Mouse (Mus musculus) liver, adult 2 months (tissue): Measurements from ENCODE around the gene Unc5b. TPM values are rescaled to one million over a fixed set of nuclear protein-coding genes. Genes with fewer than 3 reads are reported as not detected.

Experiments used
- DNase-seq: peaks from one replicate; pipeline ENCODE4 v3.0.0-alpha.2; 2011; ENCODE audit warnings: low read depth, low spot score; ENCODE audit errors: extremely low read depth
- H3K27ac ChIP-seq: fragments of 200-500 bp; replicated peaks from 2 replicates; pipeline ENCODE4 v1.5.1; 2012; ENCODE audit warnings: low read depth, mild to moderate bottlenecking, control low read depth, inconsistent platforms, low read length; ENCODE audit not compliant: insufficient read depth
- H3K27me3 ChIP-seq: fragments of 200-500 bp; 2 replicates; pipeline ENCODE4 v1.6.1; 2012; ENCODE audit warnings: mild to moderate bottlenecking, moderate library complexity, low read length, inconsistent platforms; ENCODE audit not compliant: control insufficient read depth, insufficient read depth
- H3K36me3 ChIP-seq: fragments of 200-500 bp; 2 replicates; pipeline ENCODE4 v1.6.1; 2012; ENCODE audit warnings: low read length, inconsistent platforms; ENCODE audit not compliant: control insufficient read depth, insufficient read depth
- H3K4me1 ChIP-seq: fragments of 200-500 bp; 2 replicates; pipeline ENCODE4 v1.6.1; 2011; ENCODE audit warnings: low read length; ENCODE audit not compliant: control insufficient read depth, insufficient read depth
- H3K4me3 ChIP-seq: fragments of 200-500 bp; 2 replicates; pipeline ENCODE4 v1.5.1; 2011; ENCODE audit warnings: low read depth, mild to moderate bottlenecking, control low read depth, low read length, moderate library complexity; ENCODE audit not compliant: insufficient read depth
- H3K79me2 ChIP-seq: fragments of 200-500 bp; 2 replicates; pipeline ENCODE4 v1.6.1; 2012; ENCODE audit warnings: inconsistent platforms, mild to moderate bottlenecking, low read length, moderate library complexity; ENCODE audit not compliant: control insufficient read depth, insufficient read depth
- H3K9ac ChIP-seq: fragments of 200-500 bp; 2 replicates; pipeline ENCODE4 v1.6.1; 2012; ENCODE audit warnings: low read depth, mild to moderate bottlenecking, control low read depth, inconsistent platforms, low read length
- CTCF ChIP-seq: fragments of 200-500 bp; IDR thresholded peaks from 2 replicates; pipeline ENCODE4 v1.5.1; 2011; ENCODE audit warnings: low read depth, low read length, control low read depth
- POLR2A ChIP-seq: fragments of 200-500 bp; IDR thresholded peaks from 2 replicates; pipeline ENCODE4 v1.6.1; 2011; ENCODE audit warnings: low read length, control low read depth; ENCODE audit not compliant: insufficient read depth; ENCODE audit errors: extremely low read depth
- WGBS: fragments of 180-500 bp; shearing (Covaris S2); methylation state at CpG from one replicate; pipeline ENCODE4 v1.1.7; 2018; 5-methylcytosine and 5-hydroxymethylcytosine counted together
- polyA plus RNA-seq: library from polyadenylated mRNA; depleted of rRNA; stranded (reverse); fragments of >200 nt; gene quantifications from 2 replicates; pipeline ENCODE4 v1.2.3, GENCODE M21; 2012
- total RNA-seq: library from RNA; depleted of rRNA; stranded (reverse); fragments of >200 nt; gene quantifications from 2 replicates; pipeline ENCODE4 v1.2.3, GENCODE M21; 2014

Gene Unc5b
- total and polyA plus RNA-seq, 2 experiments, result 0.83 to 1.0 TPM

GRCm38 (mm10) chr10:60829071-60829470, 2.3 kb downstream of the Unc5b start:
- H3K36me3 ChIP-seq, result no peaks in the 10 kb centered on the region

GRCm38 (mm10) chr10:60827901-60828670, 3.3 kb downstream of the Unc5b start:
- Histone ChIP-seq H3K9ac (no peak overlapping the region), H3K27ac (no peak overlapping the region), H3K4me1 (peaks cover 15% of the 10 kb centered on the region), H3K36me3 (no peaks in the 10 kb centered on the region), H3K27me3 (peaks cover 17% of the 10 kb centered on the region; the same call in 1 of the 2 replicates), H3K4me3 (no peak overlapping the region), H3K79me2 (no peaks in the 10 kb centered on the region)
- 57% methylated on average over 17 of the region's 17 CpGs for WGBS
- no peak for TF ChIP-seq CTCF
- no peak for TF ChIP-seq POLR2A
- no peak for DNase-seq

More at GRCm38 (mm10) chr10:60829071-60829470, 2.3 kb downstream of the Unc5b start:
- peaks cover 17% of the 10 kb centered on the region; the same call in 1 of the 2 replicates for H3K27me3 ChIP-seq
- H3K9ac ChIP-seq, result no peak overlapping the region
- no peak for DNase-seq
- TF ChIP-seq CTCF (no peak), POLR2A (no peak)
- no peaks in the 10 kb centered on the region for H3K79me2 ChIP-seq
- no peak overlapping the region for H3K27ac ChIP-seq
- 75% methylated on average over 6 of the region's 6 CpGs for WGBS
- no peak overlapping the region for H3K4me3 ChIP-seq
- H3K4me1 ChIP-seq, result peaks cover 15% of the 10 kb centered on the region

GRCm38 (mm10) chr10:60827266-60827665, 4.1 kb downstream of the Unc5b start:
- H3K27ac ChIP-seq, result no peak overlapping the region
- no peak for DNase-seq
- H3K27me3 ChIP-seq, result peaks cover 17% of the 10 kb centered on the region; the same call in 1 of the 2 replicates
- H3K9ac ChIP-seq, result no peak overlapping the region
- WGBS, result 24% methylated on average over 5 of the region's 5 CpGs
- peaks cover 13% of the 10 kb centered on the region for H3K4me1 ChIP-seq
- H3K36me3 ChIP-seq, result no peaks in the 10 kb centered on the region
- H3K79me2 ChIP-seq, result no peaks in the 10 kb centered on the region
- no peak for TF ChIP-seq POLR2A
- H3K4me3 ChIP-seq, result no peak overlapping the region

GRCm38 (mm10) chr10:60826461-60827237, 4.7 kb downstream of the Unc5b start:
- Histone ChIP-seq H3K9ac (no peak overlapping the region), H3K4me1 (peaks cover 7% of the 10 kb centered on the region; the same call in 1 of the 2 replicates), H3K36me3 (no peaks in the 10 kb centered on the region), H3K27ac (no peak overlapping the region), H3K79me2 (no peaks in the 10 kb centered on the region), H3K4me3 (peak overlapping the region; percentile 0; the same call in 1 of the 2 replicates), H3K27me3 (peaks cover 17% of the 10 kb centered on the region; the same call in 1 of the 2 replicates)
- WGBS, result 9% methylated on average over 34 of the region's 34 CpGs
- no peak for DNase-seq
- peak; percentile 48 for TF ChIP-seq CTCF
- no peak for TF ChIP-seq POLR2A

- Histone ChIP-seq H3K36me3 (no peaks in the 10 kb centered on the region), H3K27ac (no peak overlapping the region), H3K79me2 (no peaks in the 10 kb centered on the region), H3K9ac (no peak overlapping the region), H3K27me3 (peaks cover 17% of the 10 kb centered on the region; the same call in 1 of the 2 replicates), H3K4me1 (peaks cover 7% of the 10 kb centered on the region; the same call in 1 of the 2 replicates), H3K4me3 (no peak overlapping the region)
- 77% methylated on average over 6 of the region's 6 CpGs for WGBS
- no peak for DNase-seq
- TF ChIP-seq POLR2A (no peak), CTCF (no peak)
These were observed 5.4 kb downstream of the Unc5b start for GRCm38 (mm10) chr10:60825955-60826354.
